In genomic region chr3:82162992-82163391, GRCm38 (mm10) we compare ENCODE assay signal across 5 mouse cellular contexts. TPM values are rescaled to one million over a fixed set of nuclear protein-coding genes. Genes with fewer than 3 reads are reported as not detected.
A peak's percentile ranks its signal among the peaks of the same experiment; 100 is the strongest.
DNase-seq lines count a peak whose midpoint lies in the region; ATAC-seq lines count a peak whose summit lies in the region.
"Not testable (repeated sequence)": the region's sequence is repeated elsewhere in the genome, so short reads cannot be mapped to it uniquely, and the experiment has no call there.
"Had no signal": no experiment of that assay in that cellular context is flagged by ENCODE, and none has a peak within 500 bp of the region (broad histone marks: within the 10 kb centered on the region; RNA-seq: fewer than 3 reads in every experiment).

No protein-coding gene starts in this region.

- WGBS in liver, embryonic 11.5 days = 65% methylated on average over 1 of the region's 1 CpGs
- 17% methylated on average over 1 of the region's 1 CpGs for WGBS in liver, embryonic 12.5 days (ENCODE audit: insufficient replicate concordance)

- H3K36me3 ChIP-seq in liver, embryonic 11.5 days (ENCODE audit: control insufficient read depth, insufficient read depth, low read length); liver, embryonic 12.5 days: not testable (repeated sequence)

- H3K9me3 ChIP-seq in liver, embryonic 11.5 days (ENCODE audit: control insufficient read depth, low read length); liver, embryonic 12.5 days (replicated peaks): not testable (repeated sequence)

- 0 out of 2 replicates have a peak, but pooled peaks have one; percentile 57 for ATAC-seq in liver, embryonic 11.5 days (replicated peaks; ENCODE audit: low FRiP score)
- peak; percentile 62 for ATAC-seq in liver, embryonic 12.5 days

- not testable (repeated sequence) for H3K27me3 ChIP-seq in liver, embryonic 11.5 days (replicated peaks; ENCODE audit: control insufficient read depth, insufficient read depth, low read length); liver, embryonic 12.5 days (replicated peaks)

- H3K4me1 ChIP-seq in liver, embryonic 11.5 days (replicated peaks; ENCODE audit: control insufficient read depth, insufficient read depth, low read length) = not testable (repeated sequence)
- H3K4me1 ChIP-seq in liver, embryonic 12.5 days = peaks cover 28% of the 10 kb centered on the region

- not testable (repeated sequence) for H3K9ac ChIP-seq in liver, embryonic 11.5 days (ENCODE audit: low read depth, low read length); liver, embryonic 12.5 days

- not testable (repeated sequence) for H3K4me3 ChIP-seq in liver, embryonic 11.5 days (ENCODE audit: low read depth, low read length); liver, embryonic 12.5 days

- not testable (repeated sequence) for DNase-seq in liver, embryonic 11.5 days (ENCODE audit: low spot score)

- not testable (repeated sequence) for H3K27ac ChIP-seq in liver, embryonic 11.5 days (ENCODE audit: low read depth, low read length); liver, embryonic 12.5 days

- not testable (repeated sequence) for H3K4me2 ChIP-seq in liver, embryonic 11.5 days; liver, embryonic 12.5 days

RNA-seq across cellular contexts. Expression of gene Gucy1a1, which starts 17.4 kb away (rescaled TPM):
- polyA plus RNA-seq in liver, embryonic 11.5 days (2014; fragmentation: Nextera tagmentation; extraction: Ambion mirVana) = 18.4 and 18.8 TPM in 2 replicates
- polyA plus RNA-seq in liver, embryonic 12.5 days (2016; fragmentation: Nextera tagmentation; extraction: Ambion mirVana) = 9.8 TPM in 2 replicates
- polyA plus RNA-seq: C2C12, G1E, Patski had no signal
